Mouse (Mus musculus): ENCODE measurements around the gene Dazap1.

The Dazap1 gene

DNA sequence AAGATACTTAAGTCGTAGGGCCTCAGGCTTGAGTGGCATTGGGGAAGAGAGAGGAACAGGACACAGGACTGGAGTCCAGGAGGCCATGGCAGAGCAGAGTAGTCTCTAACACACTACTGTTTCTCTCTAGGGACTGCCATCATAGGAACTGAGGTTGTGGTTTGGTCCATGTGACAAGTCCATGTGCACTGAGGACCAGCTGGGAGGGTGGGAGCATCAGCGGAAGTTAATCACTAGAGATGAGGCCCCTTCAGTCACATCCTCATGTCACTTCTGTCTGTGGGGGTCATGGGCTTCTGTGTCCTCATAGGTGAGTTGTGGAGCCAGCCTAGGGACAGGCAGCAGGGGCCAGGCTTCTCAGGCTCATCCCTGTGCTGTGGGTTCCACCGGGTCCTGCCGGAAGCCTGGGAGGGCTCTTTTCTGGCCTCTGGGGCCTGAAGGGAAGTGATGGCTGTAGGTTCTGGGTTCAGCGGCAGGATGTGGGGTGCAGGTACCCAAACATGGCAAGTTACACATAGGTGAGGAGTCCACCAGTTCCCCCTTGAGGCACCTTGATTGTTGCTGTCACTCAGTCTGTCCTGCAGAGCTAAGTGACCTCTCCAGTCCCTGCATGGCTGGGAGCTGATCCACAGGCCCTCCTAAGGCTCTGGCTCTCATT, 10.0 kb downstream of the Dazap1 start:
- no peak for DNase-seq (ENCODE audit: low spot score)

DNA sequence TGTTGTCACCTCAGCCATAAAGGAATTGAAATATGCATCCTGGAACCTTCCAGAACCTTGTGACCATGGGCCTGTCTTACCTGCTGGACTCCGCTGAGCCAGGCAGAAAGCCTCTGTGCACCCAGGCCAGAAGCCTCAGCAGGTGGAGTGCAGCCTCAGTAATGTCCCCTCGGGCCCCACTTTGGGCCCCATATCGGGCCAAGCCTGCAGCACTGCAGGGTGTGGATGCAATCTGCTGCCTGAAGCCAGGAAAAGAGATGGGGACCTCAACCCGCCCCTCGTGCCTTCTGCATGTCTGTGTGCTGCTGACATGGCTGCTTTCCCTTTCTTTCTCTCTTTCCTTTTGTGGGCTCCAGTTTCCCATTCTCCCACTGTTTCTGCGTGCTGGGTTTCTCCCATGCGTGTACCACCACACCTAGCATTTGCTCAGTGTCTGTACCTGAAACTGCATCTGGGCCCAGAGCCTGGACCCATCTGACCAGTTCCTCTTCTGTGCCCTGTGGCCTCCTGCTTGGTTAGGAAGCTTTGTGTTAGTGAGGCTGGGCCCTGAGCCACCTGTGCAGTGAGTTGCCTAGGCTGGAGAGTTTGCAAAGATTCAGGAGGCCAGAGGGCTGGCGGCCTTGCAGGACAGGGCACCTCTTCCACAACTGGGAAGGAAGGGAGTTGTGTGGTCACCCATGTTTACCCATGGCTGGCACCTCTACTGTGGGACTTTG, 10.7 kb downstream of the Dazap1 start:
- DNase-seq (ENCODE audit: low spot score): no peak

DNA sequence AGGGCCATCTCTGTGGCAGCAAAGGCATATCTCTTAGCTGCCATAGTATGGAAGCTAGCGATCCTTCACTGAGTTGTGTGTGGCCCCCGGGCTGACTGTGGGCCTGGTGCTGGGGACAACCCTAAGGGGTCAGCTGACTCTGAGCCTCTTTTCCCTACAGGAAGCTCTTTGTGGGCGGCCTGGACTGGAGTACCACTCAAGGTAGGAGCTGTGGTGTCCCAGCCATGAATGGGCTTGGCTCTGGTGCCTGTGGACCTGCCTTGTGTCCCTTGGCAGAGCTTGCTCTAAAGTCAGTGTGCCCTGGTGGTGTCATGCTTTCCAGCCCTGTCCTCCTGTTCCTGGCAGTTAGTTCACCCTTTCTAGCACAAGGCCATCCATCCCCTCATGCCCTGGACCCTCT, 12.6 kb downstream of the Dazap1 start:
- no peak for DNase-seq (ENCODE audit: low spot score)

DNA sequence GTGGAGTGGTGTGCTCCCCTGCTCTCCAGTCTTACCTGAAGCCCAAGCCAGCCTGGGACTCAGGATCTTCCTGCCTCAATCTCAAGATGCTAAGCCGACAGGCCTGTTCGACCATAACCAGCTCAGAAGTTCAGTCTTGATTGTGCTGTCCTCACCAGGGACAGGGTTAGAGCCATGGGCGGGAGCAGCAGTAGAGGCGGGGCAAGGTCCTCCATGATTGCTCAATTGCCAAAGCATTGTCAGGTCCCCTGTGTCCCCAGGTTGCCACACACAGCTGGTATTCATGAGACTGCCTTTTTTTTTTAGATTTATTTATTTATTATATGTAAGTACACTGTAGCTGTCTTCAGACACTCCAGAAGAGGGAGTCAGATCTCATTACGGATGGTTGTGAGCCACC, 15.0 kb downstream of the Dazap1 start:
- peak; percentile 54 for DNase-seq (ENCODE audit: low spot score)

DNA sequence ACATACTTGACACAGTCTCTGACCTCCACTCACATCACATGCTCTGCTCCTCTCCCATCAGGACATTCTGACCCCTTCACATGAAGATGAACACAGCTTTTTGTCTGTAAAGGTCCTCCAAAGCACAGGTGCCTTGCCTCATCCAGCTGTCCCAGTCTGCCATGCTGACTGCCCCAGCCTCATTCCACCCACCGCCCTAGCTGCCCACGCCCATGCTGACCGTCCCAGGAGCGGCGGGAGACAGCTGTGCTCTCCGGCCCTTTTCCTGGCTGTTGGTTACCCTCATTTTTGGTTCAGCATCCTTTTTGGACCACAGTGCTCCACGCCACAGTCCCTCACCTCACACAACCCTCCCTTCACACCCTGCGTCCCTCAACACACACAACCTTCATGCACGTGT, 17.1 kb downstream of the Dazap1 start:
- DNase-seq (ENCODE audit: low spot score): no peak

DNA sequence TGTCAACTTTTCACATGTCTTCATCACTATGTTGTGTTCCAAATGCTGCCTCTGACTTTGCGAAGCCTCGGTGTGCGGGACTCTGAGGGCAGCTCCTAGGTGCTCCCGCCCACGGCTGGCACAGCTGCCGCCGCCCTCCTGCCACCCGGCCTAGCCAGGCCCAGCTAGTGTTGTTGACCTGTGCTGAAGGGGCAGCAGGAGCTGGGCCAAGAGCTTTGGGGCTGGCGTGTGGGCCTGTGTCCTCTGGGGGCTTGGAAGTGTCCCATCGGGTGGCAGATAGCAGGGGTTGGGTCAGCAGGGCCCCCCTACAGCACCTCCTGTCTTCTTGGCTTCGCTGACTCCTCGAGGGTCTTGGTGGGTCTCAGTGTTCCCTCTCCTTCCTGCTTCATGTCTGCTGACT, 18.0 kb downstream of the Dazap1 start:
- no peak for DNase-seq (ENCODE audit: low spot score)

DNA sequence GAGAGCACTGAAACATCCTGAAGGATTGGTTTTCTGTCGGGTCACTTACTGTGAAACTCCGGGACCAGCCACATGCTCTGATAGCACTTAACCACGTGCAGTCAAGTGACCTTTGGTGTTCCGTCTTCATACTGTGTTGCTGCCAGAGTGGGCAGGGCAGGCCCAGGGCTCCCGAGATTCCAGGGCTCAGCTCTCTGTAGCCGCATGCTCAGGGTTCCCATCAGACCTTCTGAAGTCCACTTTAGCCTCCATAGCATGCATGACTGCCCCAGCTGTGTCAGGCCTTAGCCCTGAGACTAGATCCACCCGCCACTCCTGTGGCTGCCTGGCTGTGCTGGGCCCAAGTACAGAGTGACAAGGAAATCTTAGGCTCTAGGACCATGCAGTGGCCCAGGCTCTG, 20.0 kb downstream of the Dazap1 start:
- peak; percentile 66 for DNase-seq (ENCODE audit: low spot score)

DNA sequence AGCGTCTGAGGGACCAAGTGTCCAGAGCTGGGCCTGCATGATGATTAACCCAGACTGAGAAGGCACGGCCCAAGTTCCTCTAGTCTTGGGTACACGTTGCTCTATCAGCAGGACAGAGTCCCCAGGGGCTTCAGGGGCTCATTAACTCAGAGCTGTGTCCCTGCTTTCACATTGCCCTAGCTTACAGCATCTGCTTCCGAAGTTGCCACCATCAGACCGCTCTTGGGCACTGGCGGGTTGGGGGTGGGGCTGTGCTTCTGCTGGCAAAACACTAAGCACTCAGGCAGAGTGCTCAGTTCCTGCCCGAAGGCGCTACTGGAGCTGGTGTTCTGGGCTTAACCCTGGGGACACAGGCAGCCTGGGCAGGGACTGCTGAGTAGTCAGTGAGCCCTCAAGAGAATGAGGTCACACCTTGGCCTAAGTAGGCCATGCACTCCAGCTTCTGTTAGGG, 20.7 kb downstream of the Dazap1 start:
- DNase-seq (ENCODE audit: low spot score): peak; percentile 72

DNA sequence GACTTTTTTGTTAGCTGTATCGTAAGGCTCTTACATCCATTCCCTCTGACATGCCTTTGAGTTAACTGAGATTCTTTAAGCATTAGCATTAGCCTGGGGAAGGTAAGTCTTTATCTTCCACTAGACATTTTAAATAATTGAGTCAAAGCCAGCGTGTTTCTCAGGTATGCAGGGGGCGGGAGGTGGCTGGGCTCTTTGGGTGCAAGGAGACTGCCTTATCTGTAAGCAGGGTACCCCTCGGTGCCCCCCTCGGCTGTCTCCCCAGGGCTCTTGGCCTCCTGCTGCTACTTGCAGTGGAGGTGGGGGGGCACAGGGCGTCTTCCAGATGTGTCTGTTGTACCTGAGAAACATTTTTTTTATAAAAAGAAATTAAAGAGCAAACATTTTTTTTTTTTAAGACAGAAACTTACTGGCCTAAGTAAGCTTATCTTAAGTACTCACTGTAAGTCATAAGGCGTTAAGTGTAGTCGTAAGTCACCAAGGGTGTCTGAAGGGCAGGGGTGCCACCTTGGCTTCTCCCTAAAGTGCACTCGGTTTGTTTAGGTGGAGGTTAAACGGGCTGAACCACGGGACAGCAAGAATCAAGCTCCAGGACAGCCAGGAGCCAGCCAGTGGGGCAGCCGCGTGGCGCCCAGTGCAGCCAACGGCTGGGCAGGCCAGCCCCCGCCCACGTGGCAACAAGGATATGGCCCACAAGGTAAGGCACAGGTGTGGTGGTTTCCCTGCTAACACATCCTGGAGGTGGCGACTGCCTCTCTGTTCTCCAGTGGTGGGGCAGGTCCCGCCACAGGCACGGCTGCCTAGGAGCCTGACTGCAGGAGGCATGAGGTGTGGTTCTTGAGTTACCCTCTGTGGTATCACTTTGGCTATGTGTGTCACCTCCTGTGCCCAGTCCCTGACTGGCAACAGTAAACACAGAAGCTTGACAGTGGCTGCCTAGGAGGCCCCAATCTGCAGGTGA, 21.5 kb downstream of the Dazap1 start:
- DNase-seq (ENCODE audit: low spot score): no peak

DNA sequence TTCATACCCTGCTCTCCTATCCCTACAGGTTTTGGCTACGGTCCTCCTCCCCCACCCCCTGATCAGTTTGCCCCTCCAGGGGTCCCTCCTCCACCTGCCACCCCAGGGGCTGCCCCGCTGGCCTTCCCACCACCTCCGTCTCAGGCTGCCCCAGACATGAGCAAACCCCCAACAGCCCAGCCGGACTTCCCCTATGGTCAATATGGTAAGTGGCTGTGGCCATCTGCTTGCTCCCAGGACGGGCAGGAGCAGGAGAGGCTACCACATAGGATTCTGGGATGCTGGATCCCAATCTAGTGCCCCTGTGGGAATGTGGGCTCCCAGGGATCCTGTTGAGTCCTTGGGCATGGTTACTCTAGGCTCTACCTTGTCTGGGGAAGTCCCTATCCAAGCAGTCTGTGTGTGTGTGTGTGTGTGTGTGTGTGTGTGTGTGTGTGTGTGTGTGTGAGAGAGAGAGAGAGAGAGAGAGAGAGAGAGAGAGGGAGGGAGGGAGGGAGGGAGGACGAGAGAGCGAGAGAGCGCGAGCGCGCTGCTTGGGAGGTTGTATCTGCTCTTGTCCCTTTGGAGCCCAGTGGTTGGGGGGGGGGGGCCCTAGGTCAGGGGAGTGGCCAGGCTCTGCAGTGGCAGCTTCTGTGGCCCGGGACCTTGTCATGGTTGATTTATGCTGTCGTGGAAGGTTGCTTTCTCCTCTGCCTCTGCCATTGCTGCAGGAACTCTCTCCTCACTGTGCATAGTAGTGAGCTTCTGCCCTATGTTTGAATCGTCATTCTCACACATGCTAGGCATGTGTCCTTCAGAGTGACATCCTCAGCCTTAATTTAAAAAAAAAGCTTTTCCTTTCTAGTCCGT, 24.2 kb downstream of the Dazap1 start:
- DNase-seq (ENCODE audit: low spot score): no peak

DNA sequence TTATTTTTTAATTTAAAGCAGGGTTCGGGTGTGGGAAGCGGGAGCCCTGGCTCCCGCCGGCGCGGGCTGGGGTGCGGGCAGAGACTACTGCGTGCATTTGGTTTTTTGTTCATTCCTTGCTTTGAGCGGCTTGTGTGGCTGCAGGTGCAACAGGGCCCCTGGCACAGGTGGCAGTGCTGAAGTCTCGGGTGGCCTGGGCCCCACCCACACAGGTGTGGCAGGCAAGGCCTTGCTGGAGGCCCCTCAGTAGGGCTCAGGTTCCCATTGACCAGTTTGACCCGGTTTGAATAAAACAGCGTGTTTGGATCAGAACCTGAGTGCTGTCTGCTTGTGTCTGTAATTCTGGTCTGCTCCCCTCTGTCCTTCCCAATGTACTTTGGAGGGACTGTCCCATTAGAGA, 26.8 kb downstream of the Dazap1 start:
- DNase-seq (ENCODE audit: low spot score): no peak

DNA sequence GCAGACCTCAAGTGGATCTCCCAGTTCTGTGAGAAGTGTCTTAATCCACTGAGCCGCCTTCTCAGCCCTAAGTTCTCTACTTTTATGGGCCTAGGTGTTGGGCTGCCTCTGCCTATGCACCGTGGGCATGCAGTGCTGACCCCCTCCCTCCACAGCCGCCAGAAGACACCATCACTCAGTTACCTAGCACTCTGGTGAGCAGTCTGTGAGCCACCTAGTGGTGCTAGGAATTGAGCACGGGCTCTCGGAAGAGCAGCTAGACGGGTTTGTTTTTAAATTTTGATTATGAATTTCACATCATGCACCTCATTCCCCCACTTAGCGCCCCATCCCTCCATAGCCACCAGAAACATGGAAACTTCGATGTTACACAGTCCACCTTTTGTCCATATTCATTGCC, 27.4 kb downstream of the Dazap1 start:
- DNase-seq (ENCODE audit: low spot score): no peak

DNA sequence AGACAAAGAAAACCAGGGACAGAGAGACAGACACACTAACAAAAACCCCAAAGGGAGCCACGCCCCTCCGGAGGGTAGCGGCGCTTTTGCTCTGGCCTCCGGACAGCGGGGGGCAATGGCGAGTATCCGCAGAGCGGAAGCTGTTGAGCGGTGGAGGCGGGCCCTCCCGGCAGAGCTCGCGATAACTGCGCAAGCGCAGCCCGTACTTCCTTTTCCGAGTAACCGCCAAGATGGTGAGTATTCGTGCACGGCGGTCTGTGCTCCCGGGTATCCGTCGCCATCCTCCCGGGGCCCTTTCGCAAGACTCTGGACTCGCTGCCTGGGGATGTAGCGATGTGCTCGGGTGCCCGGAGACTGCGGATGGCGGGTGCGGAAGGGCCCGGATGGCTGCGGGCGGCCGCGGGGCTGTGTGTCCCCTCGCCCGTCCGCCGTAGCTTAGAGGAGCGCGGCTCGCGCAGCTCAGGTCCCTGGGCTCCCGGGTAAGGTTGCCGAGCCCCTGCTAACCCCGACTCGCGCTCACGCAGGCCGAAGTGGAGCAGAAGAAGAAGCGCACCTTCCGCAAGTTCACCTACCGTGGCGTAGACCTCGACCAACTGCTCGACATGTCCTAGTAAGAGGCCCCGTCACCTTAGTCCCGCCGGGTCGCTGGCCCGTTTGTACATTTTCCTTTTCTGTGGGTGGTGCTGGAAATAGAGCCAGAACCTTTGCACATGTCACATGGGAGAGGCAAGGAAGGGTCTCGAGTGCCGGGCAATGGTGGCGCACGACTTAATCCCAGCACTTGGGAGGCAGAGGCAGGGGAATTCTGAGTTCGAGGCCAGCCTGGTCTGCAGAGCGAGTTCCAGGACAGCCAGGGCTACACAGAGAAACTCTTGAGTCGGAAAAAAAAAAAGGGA, 31.2 kb downstream of the Dazap1 start, which contains the start of gene Rps15:
Gene Rps15, plus strand, starts transcription at position 203 of the 896 bp plus-strand sequence.
- peak; percentile 95 for DNase-seq (ENCODE audit: low spot score)

DNA sequence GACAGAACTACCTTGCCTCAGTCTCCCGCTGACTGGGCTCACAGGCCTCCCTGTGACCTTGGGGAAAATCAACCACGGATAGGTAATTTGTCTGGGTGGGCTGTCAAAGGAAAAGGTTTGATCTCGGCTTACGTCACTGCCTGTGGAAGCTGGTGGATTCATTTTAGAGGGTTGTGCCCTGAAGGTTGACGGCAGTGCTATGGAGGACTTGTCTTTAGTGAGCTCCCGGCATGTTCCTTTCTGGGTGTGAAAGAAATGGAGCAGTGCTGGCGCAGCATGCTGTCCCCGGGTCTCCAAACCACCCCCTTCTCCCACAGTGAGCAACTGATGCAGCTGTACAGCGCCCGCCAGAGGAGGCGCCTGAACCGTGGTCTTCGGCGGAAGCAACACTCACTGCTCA, 32.0 kb downstream of the Dazap1 start:
- DNase-seq (ENCODE audit: low spot score): peak; percentile 28

DNA sequence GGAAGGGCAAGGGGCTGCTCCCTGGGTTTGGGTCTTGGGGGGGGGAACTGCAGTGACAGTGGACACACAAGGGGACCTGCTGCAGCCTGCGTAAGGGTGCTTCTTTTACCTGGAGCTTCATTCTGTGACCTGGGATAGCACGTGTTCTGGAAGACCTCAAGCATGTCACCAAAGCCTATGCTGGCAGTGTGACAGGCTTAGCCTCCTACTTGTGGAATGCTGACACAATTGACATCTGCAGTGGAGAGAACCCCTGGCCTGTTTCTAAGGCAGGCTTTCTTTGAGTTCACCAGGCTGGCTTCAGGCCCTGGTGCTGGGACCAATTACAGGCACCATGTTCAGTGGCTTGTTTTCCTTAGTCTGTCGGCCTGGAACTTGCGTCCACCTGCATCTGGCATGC, 33.0 kb downstream of the Dazap1 start:
- peak; percentile 48 for DNase-seq (ENCODE audit: low spot score)

DNA sequence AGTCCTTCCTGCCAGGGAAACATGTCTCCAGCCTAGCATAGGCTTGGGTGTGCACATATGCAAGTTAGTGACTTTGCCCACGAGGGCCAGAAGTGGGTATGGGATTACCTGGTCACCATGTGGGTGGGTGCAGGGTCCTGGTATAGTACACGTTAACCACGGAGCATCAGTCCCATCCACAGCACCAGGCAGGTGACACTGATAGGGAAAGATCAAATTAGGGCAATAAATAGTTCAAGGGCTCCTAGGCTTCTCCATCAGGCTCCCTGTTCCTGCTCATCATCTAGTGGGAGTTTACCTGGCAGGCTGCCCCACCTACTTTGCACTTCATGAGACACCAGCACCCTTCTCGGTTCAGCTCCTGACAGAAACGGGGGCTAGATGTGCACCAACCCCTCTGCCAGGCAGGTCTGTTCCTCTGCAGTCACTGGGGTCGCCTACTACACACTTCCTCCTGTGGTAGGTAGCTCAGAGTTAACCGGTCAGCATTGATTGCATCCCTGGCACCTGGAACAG, 33.6 kb downstream of the Dazap1 start:
- no peak for DNase-seq (ENCODE audit: low spot score)

DNA sequence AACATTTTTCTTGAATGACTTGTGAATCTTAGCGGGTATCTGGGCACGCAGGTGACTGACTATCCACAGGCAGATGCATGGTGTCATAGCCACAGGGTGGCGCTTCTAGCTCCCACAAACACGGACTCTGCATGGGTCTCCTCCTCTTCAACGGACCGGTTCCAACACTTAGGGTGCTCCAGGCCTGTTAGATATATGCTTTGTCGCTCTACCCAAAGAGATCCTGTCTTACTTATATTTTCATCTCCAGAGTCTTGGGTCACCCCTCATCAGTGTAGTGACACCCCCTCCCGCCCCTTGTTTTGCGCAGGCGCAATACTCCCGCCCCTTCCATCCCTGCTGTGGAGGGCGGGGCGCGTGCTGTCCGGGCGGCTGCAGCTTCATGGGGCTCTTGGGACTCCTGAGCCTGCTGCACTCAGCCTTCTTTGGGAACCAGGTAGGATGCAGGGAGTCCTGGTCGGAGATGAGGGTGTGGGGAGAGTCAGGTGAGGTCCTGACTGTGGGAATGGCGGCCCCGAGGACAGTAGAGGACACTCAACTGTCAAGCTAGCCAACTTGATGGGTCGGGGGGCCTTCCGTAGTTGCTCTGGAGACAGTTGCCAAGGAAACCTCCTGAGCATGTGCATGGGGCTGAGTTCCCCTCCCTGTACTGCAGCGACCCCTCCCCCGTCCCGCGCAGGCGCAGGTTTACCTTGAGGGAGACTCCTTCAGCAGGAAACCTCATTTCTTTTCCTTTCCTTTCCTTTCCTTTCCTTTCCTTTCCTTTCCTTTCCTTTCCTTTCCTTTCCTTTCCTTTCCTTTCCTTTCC, 34.5 kb downstream of the Dazap1 start, which contains the start of gene Apc2:
Gene Apc2, plus strand, starts transcription at position 360 of the 808 bp plus-strand sequence.
- DNase-seq (ENCODE audit: low spot score): peak; percentile 45

DNA sequence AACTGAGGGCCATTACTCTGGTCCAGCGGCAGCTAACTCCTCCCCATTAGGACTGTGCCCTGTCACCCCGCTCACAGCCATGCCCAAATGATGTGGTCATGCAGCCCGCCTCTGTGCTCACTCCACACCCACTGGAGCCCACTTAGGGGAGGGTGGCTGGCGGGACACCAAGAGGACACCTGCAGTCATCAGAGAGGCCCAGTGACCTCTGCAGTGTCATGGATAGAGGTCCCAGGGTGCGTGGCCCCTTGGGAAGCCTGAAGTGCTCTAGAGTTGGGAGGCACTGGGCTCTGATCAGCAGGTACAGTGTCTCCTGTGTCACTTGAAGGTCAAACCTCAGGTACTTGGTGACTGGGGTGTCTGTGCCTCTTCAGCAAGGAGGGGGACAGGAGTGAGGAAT, 35.5 kb downstream of the Dazap1 start:
- no peak for DNase-seq (ENCODE audit: low spot score)

DNA sequence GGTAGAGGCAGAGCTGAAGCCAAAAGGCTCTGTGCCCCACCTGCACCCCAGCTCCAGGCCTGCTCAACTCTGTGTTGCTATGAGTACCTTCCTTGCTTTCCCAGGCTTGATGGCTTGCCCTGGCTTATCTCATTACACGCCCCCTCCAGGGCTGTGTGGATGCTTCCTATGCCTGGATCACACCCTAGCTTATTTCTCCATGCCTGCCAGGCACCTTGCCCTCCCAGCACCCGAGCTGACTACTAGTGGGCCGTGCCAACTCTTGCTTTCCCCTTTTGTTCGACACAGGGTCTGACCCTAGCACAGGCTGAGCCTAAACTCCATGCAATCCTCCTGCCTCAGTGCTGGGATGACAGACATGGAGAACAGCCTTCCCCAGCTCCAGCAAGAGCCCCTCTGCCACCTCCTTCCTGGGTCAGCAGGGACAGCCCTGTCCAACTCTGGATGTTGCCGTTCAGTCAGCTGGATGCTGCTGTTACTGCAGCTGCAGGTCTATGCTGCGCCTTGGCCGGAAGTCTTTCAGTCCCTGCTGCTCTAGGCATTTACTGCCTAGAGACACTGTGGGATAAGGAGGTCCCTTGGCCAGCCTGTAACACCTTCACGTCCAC, 36.3 kb downstream of the Dazap1 start:
- no peak for DNase-seq (ENCODE audit: low spot score)

Measured in adipocyte (in vitro differentiated cells).